Mouse (Mus musculus): ENCODE data around the gene Gm8909.
"Not testable (repeated sequence)": the region's sequence is repeated elsewhere in the genome, so short reads cannot be mapped to it uniquely, and the experiment has no call there.

The Gm8909 gene

DNA sequence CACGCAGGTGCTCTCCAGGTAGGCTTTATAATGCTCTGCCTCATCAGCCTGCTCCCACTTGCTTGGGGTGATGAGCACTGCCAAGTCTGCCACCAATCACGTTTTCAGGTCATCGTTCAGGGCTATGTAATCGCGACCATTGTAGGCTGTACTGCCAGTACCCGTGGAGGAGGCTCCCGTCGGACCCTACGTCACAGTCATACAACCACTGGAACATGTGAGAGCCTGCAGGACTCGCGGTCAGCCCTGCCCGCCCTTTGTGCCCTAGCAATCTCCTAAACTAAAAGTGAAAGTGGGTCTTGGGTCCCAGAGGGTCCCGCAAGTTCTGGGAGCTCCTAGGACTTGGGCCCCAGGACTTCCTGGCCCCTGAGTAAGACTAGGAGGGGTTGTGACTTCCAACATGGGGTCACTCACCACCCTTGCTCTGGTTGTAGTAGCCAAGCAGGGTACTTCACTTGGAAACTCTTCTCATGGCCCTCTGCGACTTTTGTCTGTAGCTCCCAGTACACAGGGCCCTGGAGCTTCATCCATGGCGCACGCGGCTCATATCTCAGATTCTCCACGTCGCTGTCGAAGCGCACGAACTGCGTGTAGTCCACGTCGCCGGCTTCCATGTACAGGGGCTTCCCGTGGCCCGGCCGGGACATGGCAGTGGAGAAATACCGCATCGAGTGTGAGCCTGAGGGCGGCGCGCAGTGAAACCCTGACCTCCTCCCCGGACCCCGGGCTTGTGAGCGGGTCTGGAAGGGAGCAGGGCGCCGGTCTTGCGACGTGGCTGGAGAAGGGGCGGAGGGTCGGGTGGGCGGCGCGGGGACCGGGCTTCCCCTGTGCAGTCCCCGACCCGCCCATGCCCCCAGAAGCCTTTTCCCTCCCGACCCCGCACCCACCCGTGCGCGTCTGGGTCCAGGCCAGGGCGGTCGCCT is 6.9 kb downstream of the Gm8909 start:
- no peak for DNase-seq

DNA sequence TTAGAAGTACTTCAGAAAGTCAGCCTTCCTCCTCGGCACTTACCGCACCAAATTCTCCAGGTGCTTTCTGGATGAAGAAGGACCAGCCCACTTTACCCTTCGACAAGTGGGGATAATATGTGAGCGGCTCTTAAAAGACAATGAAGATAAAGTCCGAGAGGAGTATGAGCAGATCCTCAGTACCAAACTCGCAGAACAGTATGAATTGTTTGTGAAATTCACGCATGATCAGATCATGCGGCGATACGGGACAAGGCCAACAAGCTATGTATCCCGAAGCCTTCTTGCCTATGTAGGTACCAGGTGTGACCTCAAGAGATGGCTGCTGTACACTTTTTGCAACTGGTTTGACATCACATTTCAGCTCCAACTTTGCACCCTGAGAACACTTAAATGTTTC is 10.1 kb downstream of the Gm8909 start:
- not testable (repeated sequence) for DNase-seq

DNA sequence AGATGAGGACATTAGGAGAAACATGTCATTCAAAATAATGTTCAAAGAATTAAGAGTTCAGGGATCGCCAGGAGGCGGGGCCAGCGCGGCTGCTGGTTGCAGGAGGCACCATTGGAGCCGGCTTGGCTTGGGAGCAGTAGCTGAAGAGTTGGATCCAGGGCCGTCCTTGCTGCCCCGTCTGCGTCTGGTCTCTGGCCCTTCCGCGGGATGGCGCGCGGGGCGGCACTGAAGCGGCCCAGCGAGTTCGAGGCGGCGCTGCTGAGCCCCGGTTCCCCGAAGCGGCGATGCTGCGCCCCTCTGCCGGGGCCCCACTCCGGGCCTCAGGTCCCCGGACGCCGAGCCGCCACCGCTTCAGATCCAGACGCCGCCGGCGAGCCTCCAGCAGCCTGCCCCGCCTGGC is 10.6 kb downstream of the Gm8909 start:
- not testable (repeated sequence) for DNase-seq

DNA sequence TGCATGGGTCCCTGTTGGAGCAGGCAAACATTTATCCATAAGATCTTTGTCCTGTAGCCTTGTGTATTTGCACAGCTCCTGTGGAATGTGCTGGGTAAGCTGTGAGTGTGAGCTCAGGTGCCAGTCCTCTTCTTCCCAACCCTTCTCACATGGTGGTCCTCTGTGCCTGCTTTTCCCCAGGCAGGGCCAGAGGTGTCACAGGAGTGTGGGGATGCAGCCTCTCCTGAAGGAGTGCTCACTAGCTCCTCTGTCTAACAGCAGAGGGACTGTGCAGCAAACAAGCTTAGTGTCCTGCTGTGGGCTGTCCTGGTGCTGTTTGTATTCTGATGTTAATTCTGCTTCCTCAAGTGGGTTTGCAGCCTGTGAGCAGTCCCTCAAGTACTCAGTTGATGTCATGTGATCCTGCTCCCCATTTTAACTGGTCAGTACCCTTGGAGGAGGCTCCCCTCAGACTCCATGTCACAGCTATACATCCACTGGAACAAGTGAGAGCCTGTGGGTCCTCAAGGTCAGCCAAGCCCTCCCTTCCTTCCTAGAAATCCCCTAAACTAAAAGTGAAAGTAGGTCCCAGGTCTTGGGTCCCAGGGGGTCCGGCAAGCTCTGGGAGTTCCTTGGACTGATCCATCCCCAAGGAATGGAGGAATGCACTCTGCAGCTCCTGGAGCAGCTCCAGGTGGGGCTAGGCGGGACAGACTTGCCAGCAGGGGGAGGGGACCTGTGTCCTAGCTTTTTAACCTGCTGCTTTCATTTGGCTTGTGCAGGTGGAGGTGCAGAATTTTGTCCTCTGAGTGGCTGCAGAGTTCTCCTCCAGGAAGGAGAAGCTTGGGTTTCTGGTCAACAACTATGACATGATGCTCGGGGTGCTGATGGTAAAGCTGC is 13.8 kb downstream of the Gm8909 start:
- no peak for DNase-seq

DNA sequence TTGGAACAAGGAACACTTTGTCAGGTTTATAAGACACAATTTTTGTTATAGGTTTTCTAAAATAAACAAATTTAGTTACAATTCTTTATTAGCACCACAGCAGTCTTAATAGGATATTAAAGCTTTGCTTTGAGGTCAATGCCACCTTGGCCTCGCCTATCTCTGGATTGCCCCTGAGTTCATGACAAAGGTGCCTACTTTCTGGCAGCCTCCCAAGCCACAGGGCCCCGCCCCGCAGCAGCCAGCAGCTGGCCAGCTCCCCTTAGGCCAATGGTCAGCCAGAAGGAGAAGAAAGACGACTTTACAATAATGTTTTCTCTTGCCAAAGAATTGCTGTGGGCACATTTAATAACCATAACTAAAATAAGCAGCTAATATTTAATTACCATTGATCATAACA is 17.1 kb downstream of the Gm8909 start:
- not testable (repeated sequence) for DNase-seq

DNA sequence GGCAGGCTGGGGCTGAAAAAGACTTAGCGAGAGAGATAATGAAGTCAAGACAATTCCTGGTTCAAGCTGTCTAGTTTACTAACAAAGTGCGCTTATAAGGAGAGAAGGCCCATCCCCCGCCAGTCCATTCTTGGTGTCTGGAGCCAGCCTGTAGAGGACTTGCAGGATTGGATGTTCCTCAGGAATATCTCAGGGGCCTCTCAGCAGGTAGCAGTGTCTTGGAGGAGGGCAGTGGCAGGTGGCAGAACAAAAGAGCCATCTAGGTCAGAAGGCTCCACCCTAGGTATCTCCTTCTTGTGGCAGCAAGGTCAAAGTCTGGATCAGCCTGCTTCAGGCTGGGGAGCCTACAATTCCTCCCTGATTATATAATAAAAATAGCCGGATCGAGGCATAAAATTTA is 19.9 kb downstream of the Gm8909 start:
- DNase-seq: not testable (repeated sequence)

DNA sequence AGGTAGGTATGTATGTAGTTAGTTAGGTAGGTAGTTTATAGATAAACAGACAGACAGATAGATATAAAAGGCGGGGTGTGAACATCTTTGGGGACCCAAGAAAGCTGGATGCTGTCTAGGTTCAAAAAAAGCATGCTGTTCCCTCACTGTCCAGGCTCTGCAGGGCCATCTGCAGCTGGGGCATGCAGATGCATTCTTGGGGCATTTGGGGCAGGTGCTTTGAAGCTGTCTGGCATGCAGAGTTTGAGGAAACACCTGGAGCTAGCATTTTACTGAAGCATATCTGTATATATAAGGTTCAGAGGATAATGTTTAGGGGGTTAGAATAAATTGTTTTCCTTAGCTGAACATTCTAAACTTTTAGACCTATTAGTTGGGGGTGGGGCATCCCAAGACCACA is 21.4 kb downstream of the Gm8909 start:
- DNase-seq: not testable (repeated sequence)

DNA sequence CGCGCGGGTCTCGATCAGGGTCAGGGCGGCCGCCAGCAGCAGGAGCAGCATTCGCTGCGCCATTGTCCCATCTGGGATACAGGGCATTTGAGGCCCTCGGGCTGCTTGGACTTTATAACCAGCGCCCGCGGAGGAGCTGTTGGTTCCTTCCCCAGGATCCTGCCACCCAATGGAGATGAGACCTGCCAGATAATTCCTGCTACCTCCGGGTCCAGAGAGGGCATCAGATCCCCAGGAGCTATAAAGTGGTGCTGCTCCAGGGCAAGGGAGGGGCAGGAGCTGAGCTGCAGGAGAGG is 22.5 kb downstream of the Gm8909 start:
- not testable (repeated sequence) for DNase-seq

DNA sequence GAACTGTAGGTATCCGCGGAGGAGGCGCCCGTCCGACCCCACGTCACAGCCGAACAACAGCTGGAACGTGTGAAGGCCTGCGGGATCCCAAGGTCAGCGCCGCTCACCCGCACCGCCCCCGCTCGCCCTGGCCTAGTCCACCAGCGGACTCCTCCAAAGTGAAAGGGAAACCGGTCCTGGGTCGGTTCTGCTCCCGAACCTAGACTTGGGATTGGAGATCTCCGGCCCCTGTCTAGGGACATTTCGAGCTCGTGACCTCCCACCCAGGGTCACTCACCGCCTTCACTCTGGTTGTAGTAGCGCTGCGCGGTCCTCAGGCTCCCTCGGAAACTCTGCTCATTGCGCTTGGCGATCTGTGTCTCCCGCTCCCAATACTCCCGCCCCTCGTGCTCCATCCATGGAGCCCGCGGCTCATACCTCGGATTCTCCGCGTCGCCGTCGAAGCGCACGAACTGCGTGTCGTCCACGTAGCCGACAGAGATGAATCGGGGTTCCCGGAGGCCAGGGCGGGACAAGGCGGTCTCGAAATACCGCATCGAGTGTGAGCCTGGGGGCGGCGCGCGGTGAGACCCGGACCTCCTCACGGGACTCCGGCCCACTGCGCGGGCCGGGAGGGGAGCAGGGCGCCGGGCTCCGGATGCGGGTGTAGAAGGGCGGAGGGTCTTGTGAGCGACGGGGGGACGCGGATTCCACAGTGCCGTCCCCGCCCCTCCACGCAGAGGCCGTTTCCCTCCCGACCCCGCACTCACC is 23.1 kb downstream of the Gm8909 start:
- no peak for DNase-seq

DNA sequence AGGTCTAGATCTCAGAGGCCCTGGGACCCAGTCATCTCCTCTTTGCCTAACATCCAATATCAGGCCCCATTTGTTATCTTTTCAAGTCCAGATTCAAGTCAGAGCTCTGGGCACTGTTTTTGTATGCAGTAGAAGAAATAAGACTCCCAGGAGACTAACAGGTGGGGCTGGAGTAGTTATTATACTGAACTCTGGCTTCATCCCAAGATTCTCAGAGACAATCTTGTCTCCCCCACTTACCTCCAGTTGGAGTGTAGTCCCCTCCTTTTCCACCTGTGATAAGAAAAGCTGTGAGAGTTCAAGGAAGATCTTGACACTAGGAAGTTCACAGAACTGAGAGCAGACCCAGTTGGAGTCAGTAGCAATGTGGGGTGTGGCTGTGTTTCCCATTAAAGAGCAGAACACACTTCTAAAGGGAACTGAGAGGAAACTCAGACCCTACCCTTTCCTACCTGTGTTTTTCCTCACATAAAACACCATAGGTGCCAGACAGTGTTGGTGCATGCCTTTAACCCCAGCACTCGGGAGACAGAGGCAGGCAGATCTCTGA is 32.0 kb downstream of the Gm8909 start:
- DNase-seq: not testable (repeated sequence)

DNA sequence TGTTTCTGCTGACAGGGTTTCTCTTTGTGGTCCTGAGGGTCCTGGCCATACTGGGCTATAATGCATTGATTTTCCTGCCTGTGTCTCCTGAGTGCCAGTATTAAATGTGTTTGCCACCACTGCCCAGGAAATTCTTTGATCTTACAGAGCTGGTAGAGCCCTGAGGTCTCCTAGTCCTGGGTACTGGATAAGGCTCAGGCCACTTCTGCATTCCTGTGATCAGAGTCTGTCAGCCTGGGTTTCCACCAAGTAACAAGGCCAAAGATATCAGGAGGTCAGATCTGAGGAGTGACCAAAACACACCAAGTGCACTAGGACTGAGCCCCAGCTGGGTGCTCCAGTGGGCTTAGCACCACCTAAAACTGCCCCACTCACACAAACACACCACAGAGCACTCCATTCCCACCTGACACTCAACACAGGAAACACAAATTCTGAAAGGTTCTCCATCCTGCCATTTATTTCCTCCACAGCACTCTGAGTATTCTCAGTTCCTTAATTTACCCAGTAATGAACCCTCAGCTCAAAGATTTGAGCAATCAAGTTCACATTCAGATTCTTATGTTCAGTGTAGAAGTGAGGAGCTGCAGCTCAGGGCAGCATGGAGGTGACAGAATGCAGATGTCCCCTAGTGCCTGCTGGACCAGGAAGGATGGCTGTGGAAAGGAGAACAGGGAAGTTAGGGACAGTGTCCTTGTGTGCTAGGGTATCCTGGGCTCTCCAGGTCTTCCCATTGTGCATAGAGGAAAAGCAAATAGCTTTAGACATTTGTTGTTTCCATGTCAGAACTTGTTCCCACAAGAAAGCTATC is 32.7 kb downstream of the Gm8909 start:
- not testable (repeated sequence) for DNase-seq

DNA sequence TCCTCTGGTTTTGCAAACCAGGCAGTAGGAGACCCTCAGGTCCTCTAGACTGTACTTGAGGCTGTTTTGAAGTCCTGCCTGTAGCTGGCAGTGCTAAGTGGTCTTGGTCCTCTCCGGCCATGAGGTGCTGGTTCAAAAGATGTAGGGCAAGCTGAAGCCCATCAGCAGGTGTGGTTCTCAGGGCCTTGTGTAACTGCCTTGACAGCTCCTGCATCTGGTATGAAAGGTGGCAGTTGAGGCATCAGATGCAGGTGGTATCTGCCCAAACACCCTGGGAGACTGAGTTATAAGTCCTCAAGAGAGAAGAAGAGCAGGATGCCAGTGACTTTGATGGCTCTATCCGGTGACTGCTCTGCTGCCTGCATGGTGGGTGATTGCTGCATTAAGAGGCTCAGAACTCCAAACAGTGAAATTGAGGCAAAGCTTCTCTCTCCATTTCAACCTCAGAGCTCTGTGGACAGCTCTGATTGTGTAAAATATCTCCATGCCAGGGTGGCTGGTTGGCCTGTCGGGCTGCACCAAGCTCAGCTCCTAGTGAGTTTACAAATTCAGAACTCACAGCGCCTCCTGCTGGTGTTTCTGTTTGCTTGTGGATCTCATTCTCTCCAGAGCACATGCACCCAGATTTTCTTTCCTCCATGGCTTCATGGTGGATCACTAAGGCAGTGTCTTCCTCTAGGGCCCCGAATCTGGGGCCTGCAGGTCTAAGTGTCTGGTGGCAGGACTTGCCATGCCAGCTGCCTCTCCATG is 36.6 kb downstream of the Gm8909 start:
- DNase-seq: no peak

DNA sequence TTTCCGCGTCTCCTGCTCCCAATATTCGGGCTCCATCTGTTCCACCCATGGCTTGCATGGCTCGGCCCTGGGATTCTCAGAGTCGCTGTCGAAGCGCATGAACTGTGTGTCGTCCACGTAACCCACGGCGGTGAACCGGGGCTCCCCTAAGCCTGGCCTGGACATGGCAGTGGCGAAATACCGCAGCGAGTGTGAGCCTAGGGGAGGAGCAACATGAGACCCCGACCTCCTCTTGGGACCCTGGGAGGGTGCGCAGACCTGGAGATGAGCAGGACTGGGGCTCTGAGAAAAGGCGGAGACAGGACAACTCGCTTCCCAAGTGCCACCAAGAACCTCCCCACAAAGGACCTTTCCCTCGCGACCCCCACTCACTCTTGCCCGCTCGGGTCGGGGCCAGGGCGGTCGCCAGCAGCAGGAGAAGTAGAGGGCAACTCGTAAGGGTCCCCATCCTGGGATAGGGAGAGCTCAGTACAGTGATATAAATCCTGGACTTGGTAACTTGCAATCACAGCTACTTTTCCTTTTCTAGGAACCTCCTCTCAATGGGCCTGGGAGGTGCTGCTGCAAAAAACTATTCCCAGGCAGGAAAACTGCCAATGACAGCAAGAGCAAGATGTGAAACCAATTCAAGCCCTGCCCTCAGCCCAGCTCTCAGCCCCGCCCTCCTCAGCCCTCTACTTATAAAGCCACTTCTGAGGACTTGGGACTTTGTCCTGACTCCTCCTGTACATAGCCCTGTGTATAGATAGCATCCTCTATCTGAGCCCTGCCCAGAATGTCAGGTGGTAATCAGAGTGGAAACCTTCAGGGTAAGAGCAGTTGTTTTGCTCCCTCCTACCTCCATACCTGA is 39.1 kb downstream of the Gm8909 start, which contains the start of gene Gm7030:
TSS of gene Gm7030 (minus strand) at position 458 of the 850 bp plus-strand sequence.
- DNase-seq: not testable (repeated sequence)

DNA sequence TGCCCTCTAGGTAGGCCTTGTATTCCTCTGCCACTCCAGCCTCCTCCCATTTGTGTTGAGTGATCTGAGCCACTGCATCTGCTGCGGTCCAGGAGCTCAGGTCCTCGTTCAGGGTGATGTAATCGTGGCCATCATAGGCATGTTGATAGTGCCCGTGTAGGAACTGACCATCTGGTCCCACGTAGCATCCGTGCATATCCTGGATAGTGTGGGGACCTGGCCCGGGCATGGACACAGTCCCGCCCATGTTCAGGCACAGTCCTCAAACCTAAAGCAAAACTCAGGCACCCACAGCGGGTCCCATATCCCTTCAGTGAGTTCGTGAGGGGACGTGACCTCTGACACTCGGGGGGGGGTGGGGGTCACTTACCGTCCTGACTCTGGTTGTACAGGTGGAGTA is 39.8 kb downstream of the Gm8909 start:
- not testable (repeated sequence) for DNase-seq

DNA sequence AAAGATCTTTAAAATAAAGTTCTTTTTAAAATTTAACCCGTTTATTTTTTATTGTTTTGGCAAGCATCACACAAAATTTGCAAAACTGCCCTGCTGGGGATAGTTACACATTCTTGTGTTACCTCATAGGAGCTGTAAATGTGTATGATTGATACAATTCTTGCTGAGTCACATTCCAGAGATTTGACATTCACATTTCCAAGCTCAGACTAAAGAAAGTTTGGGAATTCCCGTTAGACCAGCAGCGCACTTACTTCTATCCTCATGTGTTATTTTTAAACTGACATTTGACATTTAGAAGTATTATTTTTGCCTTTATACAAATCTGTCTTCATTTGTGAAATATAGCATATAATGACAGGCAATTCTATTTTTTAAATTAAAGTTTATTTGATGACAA is 44.2 kb downstream of the Gm8909 start:
- DNase-seq: not testable (repeated sequence)

DNA sequence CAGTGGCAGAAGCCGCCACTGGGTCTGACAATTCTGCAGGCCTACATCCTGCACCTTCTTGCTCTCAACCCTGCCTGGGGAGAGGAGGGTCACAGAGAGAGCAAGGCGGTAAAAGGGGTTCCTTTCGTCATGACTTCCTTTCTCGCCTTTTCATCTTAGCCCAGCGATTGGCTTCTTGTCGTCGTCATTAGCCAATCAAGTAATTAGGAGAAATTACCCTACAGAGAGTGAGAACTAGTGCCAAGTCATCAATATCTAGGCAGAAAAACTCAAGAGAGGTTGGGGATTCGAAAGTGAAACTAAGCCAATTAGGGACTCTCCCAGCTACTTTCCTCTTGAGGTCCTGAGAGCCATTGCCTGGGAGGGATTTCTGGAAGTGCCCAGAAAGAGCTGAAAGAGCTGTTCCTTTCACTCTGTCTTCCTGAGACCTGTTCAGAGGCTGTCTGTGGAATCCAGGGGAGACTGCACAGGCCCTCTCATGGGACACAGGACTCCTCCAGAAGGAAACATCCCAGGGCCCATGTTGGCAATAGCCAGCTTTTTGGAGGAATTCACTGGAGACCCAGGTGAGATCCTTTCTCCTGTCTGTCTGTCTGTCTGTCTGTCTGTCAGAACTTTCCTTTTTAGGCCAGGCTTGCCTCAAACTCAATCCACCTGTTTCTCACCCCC is 46.9 kb downstream of the Gm8909 start, which contains the start of gene Gm19684:
TSS of gene Gm19684 (plus strand) at position 327 of the 669 bp plus-strand sequence.
- DNase-seq: not testable (repeated sequence)

DNA sequence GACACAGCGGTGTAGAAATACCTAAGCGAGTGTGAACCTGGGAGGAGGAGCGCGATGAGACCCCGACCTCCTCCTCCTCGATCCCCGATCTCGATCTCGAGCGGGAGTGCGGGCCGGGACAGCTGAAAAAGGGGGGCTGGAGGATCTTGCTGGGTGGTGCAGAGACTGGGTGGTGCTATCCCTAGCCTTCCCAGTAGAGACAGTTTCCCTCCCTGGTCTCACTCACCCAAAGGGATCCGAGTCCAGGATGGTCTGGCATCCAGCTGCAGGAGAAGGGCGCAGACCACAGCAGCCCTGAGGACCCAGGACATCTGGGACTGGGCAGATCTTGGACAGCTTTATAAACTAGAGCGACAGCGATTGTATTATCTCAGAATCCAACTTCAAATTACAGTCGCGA is 47.5 kb downstream of the Gm8909 start:
- DNase-seq: not testable (repeated sequence)

DNA sequence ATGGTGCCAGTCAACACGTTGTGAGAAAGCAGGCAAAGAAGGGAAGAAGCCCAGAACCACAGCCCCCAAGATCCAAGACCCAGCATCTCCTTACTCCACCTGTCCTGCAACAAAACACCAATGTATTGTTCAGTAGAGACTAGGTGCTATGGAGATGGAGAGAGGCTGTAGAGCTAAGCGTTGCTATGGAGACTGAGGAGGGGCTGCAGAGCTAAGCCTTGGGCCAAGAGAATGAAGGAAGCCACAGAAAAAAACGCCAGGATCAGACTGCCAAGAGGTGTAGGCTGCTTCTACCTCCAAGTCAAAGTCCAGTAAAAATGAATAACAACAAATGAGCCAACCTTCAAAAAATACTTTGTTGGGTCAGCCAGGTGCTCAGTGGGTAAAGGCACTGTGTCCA is 51.8 kb downstream of the Gm8909 start:
- DNase-seq: not testable (repeated sequence)

All from cerebellum, adult 8-10 months (tissue).